Mouse (Mus musculus) hindbrain, postnatal 0 days (tissue): ENCODE measurements at regions not wholly inside any gene's neighbourhood (a gene's known extent, or its start where the extent isn't known, plus 50 kb on each side); places are given as distances from the start of the nearest gene placed in this dataset.

ENCODE experiments used
- ATAC-seq: fragments of 200-750 bp; cut with Nextera tagmentation; 2 replicates; pipeline ENCODE4 v1.8.0; 2017; ENCODE audit warnings: mild to moderate bottlenecking, moderate TSS enrichment, moderate library complexity
- DNase-seq: peaks from one replicate; pipeline ENCODE4 v3.0.0-alpha.2; 2015; ENCODE audit warnings: low spot score
- H3K27ac ChIP-seq: fragments of 300-500 bp; sonication (generic); 2 replicates; pipeline ENCODE4 v1.5.1; 2014; ENCODE audit warnings: mild to moderate bottlenecking
- H3K27me3 ChIP-seq: fragments of 300-500 bp; sonication (generic); 2 replicates; pipeline ENCODE4 v1.6.1; 2014; ENCODE audit warnings: low read length, mixed read lengths; ENCODE audit not compliant: insufficient read depth
- H3K36me3 ChIP-seq: fragments of 300-500 bp; sonication (generic); 2 replicates; pipeline ENCODE4 v1.6.1; 2014; ENCODE audit warnings: low read length, mixed read lengths; ENCODE audit not compliant: insufficient read depth
- H3K4me1 ChIP-seq: fragments of 300-500 bp; sonication (generic); 2 replicates; pipeline ENCODE4 v1.6.1; 2014; ENCODE audit warnings: antibody characterized with exemption, low read length, mixed read lengths; ENCODE audit not compliant: insufficient read depth
- H3K4me2 ChIP-seq: fragments of 300-500 bp; sonication (generic); 2 replicates; pipeline ENCODE4 v1.6.1; 2014; ENCODE audit warnings: low read depth, mild to moderate bottlenecking, low read length, moderate library complexity, mixed read lengths
- H3K4me3 ChIP-seq: fragments of 300-500 bp; sonication (generic); 2 replicates; pipeline ENCODE4 v1.5.1; 2014; ENCODE audit warnings: low read length
- H3K9ac ChIP-seq: fragments of 300-500 bp; sonication (generic); replicated peaks from 2 replicates; pipeline ENCODE4 v1.6.1; 2014; ENCODE audit warnings: mild to moderate bottlenecking, low read length, moderate library complexity, mixed read lengths
- H3K9me3 ChIP-seq: fragments of 300-500 bp; sonication (generic); 2 replicates; pipeline ENCODE4 v1.6.1; 2016; ENCODE audit warnings: low read length, mixed read lengths
- CTCF ChIP-seq: IDR thresholded peaks from 2 replicates; pipeline ENCODE4 v1.5.1; 2016; ENCODE audit warnings: antibody characterized with exemption, control low read depth, low read depth
- WGBS: fragments of 180-500 bp; shearing (Covaris S2); extraction: QIAGEN DNeasy Blood & Tissue Kit; methylation state at CpG from one replicate; pipeline ENCODE4 v1.1.7; 2014; 5-methylcytosine and 5-hydroxymethylcytosine counted together

DNA sequence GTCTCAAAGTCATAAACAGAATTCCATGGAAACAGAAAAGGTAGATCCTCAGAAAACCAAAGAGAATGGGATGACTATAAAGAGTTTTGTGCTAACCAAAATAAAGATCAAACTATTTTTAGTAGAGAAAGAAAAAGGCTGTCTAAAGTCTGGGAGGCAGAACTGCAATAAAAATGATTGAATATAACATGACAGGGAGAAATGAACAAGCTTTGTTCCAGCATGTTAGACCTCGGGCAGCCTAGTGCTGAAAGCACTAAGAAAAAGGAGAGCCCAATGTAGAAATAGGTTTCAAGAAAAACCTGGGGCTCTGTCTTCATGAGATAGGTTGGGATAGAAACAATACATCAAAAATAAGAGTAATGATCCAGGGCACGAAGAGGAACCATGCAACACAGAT, 135.4 kb upstream of the Pcdh7 start:
- Histone ChIP-seq H3K4me1 (no peaks in the 10 kb centered on the region), H3K36me3 (no peaks in the 10 kb centered on the region), H3K9ac (no peak overlapping the region), H3K27ac (no peak overlapping the region), H3K4me3 (no peak overlapping the region), H3K27me3 (no peaks in the 10 kb centered on the region), H3K9me3 (no peaks in the 10 kb centered on the region), H3K4me2 (no peak overlapping the region)
- no peak for DNase-seq
- 68% methylated on average over 2 of the region's 2 CpGs for WGBS
- no peak for ATAC-seq
- no peak for TF ChIP-seq CTCF

GRCm38 (mm10) chr5:57587016-57587415, 130.8 kb upstream of the Pcdh7 start:
- no peaks in the 10 kb centered on the region for H3K36me3 ChIP-seq
- 56% methylated on average over 2 of the region's 2 CpGs for WGBS
- no peak for TF ChIP-seq CTCF

GRCm38 (mm10) chr5:57595924-57596323, 121.8 kb upstream of the Pcdh7 start:
- H3K36me3 ChIP-seq: no peaks in the 10 kb centered on the region
- no peak overlapping the region for H3K27ac ChIP-seq
- no peak overlapping the region for H3K4me2 ChIP-seq
- H3K27me3 ChIP-seq: no peaks in the 10 kb centered on the region
- no peak overlapping the region for H3K4me3 ChIP-seq
- 55% methylated on average over 1 of the region's 1 CpGs for WGBS
- no peak overlapping the region for H3K9ac ChIP-seq
- no peaks in the 10 kb centered on the region for H3K9me3 ChIP-seq
- TF ChIP-seq CTCF: no peak
- DNase-seq: no peak
- no peaks in the 10 kb centered on the region for H3K4me1 ChIP-seq
- ATAC-seq: no peak

More at GRCm38 (mm10) chr5:57587016-57587415, 130.8 kb upstream of the Pcdh7 start:
- ATAC-seq: no peak
- no peak overlapping the region for H3K4me3 ChIP-seq
- no peak overlapping the region for H3K9ac ChIP-seq
- H3K27me3 ChIP-seq: no peaks in the 10 kb centered on the region
- DNase-seq: no peak
- no peaks in the 10 kb centered on the region for H3K4me1 ChIP-seq
- no peaks in the 10 kb centered on the region for H3K9me3 ChIP-seq
- no peak overlapping the region for H3K27ac ChIP-seq
- H3K4me2 ChIP-seq: no peak overlapping the region

- Histone ChIP-seq H3K4me3 (no peak overlapping the region), H3K9ac (no peak overlapping the region), H3K27me3 (no peaks in the 10 kb centered on the region), H3K4me2 (no peak overlapping the region), H3K4me1 (no peaks in the 10 kb centered on the region), H3K36me3 (no peaks in the 10 kb centered on the region), H3K27ac (no peak overlapping the region), H3K9me3 (no peaks in the 10 kb centered on the region)
- peak; percentile 3 for DNase-seq
- ATAC-seq: no peak
- TF ChIP-seq CTCF: no peak
- WGBS: 65% methylated on average over 5 of the region's 5 CpGs
Measured at GRCm38 (mm10) chr5:57597043-57597442, 120.7 kb upstream of the Pcdh7 start.

DNA sequence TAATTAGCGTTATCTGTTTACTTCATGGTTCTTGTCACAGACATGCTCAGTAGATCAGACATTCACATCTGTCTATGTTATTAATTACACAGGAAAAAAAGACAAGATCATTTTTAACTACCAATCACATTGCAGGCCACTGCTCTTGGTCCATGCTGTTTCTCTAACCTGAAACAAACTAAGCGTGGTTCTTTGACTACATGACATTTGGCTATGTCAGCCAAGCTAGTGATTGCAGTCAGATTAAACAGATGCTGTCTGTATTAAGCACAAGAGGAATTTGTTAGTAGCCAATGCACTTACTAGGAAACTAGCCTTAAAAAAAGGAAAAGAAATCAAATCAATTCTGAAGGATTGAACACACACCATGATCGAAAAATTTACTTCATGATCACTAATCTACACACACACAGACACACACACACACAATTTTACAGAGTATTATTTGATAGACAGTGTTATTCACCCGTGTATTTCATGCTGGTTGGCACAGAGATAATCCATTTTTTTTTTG, 119.5 kb upstream of the Pcdh7 start:
- H3K27ac ChIP-seq: no peak overlapping the region
- WGBS: 52% methylated on average over 4 of the region's 4 CpGs
- no peak overlapping the region for H3K4me3 ChIP-seq
- TF ChIP-seq CTCF: no peak
- H3K4me1 ChIP-seq: no peaks in the 10 kb centered on the region
- peak; percentile 78 for ATAC-seq
- no peaks in the 10 kb centered on the region for H3K27me3 ChIP-seq
- DNase-seq: peak; percentile 48
- H3K9me3 ChIP-seq: no peaks in the 10 kb centered on the region
- no peak overlapping the region for H3K9ac ChIP-seq
- H3K4me2 ChIP-seq: no peak overlapping the region
- no peaks in the 10 kb centered on the region for H3K36me3 ChIP-seq
